Mouse (Mus musculus) limb, embryonic 14.5 days (tissue): Measurements from ENCODE around the gene Ddx47. TPM values are rescaled to one million over a fixed set of nuclear protein-coding genes. Genes with fewer than 3 reads are reported as not detected.

Source experiments
- ATAC-seq: fragments of 200-750 bp; cut with Nextera tagmentation; 2 replicates; pipeline ENCODE4 v1.8.0; 2017; ENCODE audit warnings: low read depth, moderate number of reproducible peaks, moderate TSS enrichment; ENCODE audit not compliant: low FRiP score
- DNase-seq: peaks from one replicate; pipeline ENCODE4 v3.0.0-alpha.2; 2015; ENCODE audit warnings: low spot score
- H3K27ac ChIP-seq: fragments of 300-500 bp; sonication (generic); replicated peaks from 2 replicates; pipeline ENCODE4 v1.5.1; 2014; ENCODE audit warnings: low read depth, mild to moderate bottlenecking, low read length, moderate library complexity, mixed read lengths
- H3K27me3 ChIP-seq: fragments of 300-500 bp; sonication (generic); 2 replicates; pipeline ENCODE4 v1.6.1; 2014; ENCODE audit warnings: low read length, mixed read lengths; ENCODE audit not compliant: control insufficient read depth, insufficient read depth
- H3K36me3 ChIP-seq: fragments of 300-500 bp; sonication (generic); 2 replicates; pipeline ENCODE4 v1.6.1; 2014; ENCODE audit warnings: mild to moderate bottlenecking, low read length, moderate library complexity, mixed read lengths; ENCODE audit not compliant: control insufficient read depth, insufficient read depth
- H3K4me1 ChIP-seq: fragments of 300-500 bp; sonication (generic); 2 replicates; pipeline ENCODE4 v1.6.1; 2014; ENCODE audit warnings: antibody characterized with exemption, low read length, mixed read lengths; ENCODE audit not compliant: control insufficient read depth, insufficient read depth
- H3K4me2 ChIP-seq: fragments of 300-500 bp; sonication (generic); replicated peaks from 2 replicates; pipeline ENCODE4 v1.6.1; 2014; ENCODE audit warnings: low read depth, mild to moderate bottlenecking, low read length, moderate library complexity; ENCODE audit not compliant: severe bottlenecking
- H3K4me3 ChIP-seq: fragments of 300-500 bp; sonication (generic); replicated peaks from 2 replicates; pipeline ENCODE4 v1.5.1; 2014; ENCODE audit warnings: low read length
- H3K9ac ChIP-seq: fragments of 300-500 bp; sonication (generic); 2 replicates; pipeline ENCODE4 v1.6.1; 2014; ENCODE audit warnings: mild to moderate bottlenecking, low read depth, low read length, moderate library complexity; ENCODE audit not compliant: severe bottlenecking
- H3K9me3 ChIP-seq: fragments of 300-500 bp; sonication (generic); 2 replicates; pipeline ENCODE4 v1.6.1; 2016; ENCODE audit warnings: low read length; ENCODE audit not compliant: control insufficient read depth
- POLR2A ChIP-seq: fragments of 200-500 bp; IDR thresholded peaks from 2 replicates; pipeline ENCODE4 v1.8.0; 2012; ENCODE audit warnings: inconsistent platforms, mild to moderate bottlenecking, moderate library complexity, borderline replicate concordance; ENCODE audit not compliant: insufficient read depth, insufficient read length; ENCODE audit errors: extremely low read depth
- WGBS: fragments of 180-500 bp; shearing (Covaris S2); extraction: QIAGEN DNeasy Blood & Tissue Kit; methylation state at CpG from one replicate; pipeline ENCODE4 v1.1.7; 2014; 5-methylcytosine and 5-hydroxymethylcytosine counted together
- polyA plus RNA-seq, 2 experiments: library from polyadenylated mRNA; depleted of rRNA in 1 of 2; stranded (reverse) in 1 of 2; unstranded in 1 of 2; fragments of >200 nt; fragmentation: Nextera tagmentation in 1 of 2; extraction: Ambion mirVana in 1 of 2; gene quantifications; 2 replicates each; pipeline versions ENCODE4 v1.2.1 to v1.2.3; 2012 to 2014

The Ddx47 gene
- polyA plus RNA-seq, 2 experiments, result 97.6 to 104 TPM

DNA sequence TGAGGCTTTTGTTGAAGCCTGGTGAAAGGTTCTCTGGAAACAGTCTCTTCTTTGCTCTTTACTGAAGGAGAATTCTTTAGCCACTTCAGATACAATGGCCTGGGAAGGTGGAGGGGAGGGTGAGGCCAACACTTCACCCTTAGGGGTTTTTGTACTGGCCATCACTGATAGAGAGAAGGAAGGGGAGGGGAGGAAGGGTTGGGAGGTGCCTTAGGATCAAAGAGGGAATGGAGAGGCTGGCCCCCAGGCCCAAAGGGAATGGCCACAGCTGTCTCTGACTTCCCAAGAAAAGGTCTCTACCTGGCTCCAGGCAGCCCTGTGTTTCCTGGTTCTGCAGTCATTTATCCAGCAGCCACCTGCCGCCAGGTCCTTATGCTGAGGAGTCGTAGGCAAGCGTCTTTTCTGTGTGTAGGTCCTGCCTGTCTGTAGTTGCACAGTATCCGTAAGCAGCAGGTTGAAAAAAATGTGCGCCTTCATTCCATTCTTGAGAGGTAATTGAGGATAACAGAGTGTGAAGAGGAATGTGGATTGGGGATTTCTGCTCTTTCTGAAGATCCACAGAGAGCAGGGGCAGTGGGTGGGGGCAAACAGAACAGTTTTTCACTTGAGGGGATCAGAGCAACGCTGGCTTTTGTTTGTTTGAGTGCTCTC is 55.5 kb downstream of the Ddx47 start:
- 40% methylated on average over 6 of the region's 6 CpGs for WGBS
- 0 out of 2 replicates have a peak overlapping the region, but pooled peaks have one; percentile 7 for H3K4me2 ChIP-seq

DNA sequence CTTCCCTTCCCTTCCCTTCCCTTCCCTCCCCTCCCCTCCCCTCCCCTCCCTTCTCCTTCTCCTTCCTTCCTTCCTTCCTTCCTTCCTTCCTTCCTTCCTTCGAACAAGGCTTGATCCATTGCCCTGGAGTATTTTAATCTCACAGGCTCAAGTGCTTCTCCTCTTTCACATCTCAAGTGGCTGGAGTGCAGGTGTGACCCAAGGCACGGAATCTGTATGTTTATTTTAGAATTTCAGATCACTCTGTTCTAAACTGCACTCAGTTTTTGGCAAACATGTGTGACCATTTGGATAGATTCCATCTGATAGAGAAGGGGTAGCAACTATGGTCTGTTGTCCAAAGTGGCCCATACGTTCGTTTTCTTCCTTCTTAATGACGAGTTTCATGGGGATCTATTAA is 56.8 kb downstream of the Ddx47 start:
- no peak for TF ChIP-seq POLR2A
- 64% methylated on average over 5 of the region's 5 CpGs for WGBS
- Histone ChIP-seq H3K27ac (no peak overlapping the region), H3K4me1 (no peaks in the 10 kb centered on the region), H3K27me3 (peaks cover 3% of the 10 kb centered on the region; the same call in 1 of the 2 replicates), H3K9me3 (no peaks in the 10 kb centered on the region), H3K9ac (no peak overlapping the region), H3K36me3 (no peaks in the 10 kb centered on the region), H3K4me3 (no peak overlapping the region), H3K4me2 (no peak overlapping the region)
- DNase-seq, result no peak
- ATAC-seq, result no peak

More for the DNA sequence above, 55.5 kb downstream of the Ddx47 start:
- H3K9ac ChIP-seq, result no peak overlapping the region
- ATAC-seq (no peak), DNase-seq (no peak)
- no peak for TF ChIP-seq POLR2A
- H3K4me1 ChIP-seq, result no peaks in the 10 kb centered on the region
- no peaks in the 10 kb centered on the region for H3K9me3 ChIP-seq
- no peak overlapping the region for H3K4me3 ChIP-seq
- no peak overlapping the region for H3K27ac ChIP-seq
- no peaks in the 10 kb centered on the region for H3K36me3 ChIP-seq
- H3K27me3 ChIP-seq, result peaks cover 3% of the 10 kb centered on the region; the same call in 1 of the 2 replicates

DNA sequence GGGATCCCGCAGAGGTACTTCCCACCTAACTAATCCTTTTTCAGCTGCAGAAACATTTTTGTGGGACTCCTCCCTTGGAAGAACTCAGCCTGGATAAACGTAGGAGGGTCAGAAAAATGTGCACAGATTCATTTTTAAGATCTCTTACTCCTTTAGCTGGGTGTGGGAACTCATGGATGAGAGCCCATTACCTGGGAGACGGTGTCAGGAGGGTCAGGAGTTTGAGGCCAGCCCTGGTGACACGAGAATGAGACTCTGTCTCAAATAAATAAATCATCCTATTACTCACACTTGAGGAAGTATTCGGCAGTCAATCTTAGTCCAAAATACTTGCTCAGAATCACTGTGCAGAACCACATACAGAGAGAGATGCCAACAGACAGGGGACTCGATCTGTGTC is 58.4 kb downstream of the Ddx47 start:
- H3K36me3 ChIP-seq, result no peaks in the 10 kb centered on the region
- no peak overlapping the region for H3K4me2 ChIP-seq
- WGBS, result 72% methylated on average over 6 of the region's 6 CpGs
- no peak for TF ChIP-seq POLR2A
- no peak overlapping the region for H3K27ac ChIP-seq
- H3K9me3 ChIP-seq, result no peaks in the 10 kb centered on the region
- no peak for DNase-seq
- H3K4me1 ChIP-seq, result no peaks in the 10 kb centered on the region
- no peak overlapping the region for H3K4me3 ChIP-seq
- H3K27me3 ChIP-seq, result peaks cover 3% of the 10 kb centered on the region; the same call in 1 of the 2 replicates
- ATAC-seq, result no peak
- H3K9ac ChIP-seq, result no peak overlapping the region

DNA sequence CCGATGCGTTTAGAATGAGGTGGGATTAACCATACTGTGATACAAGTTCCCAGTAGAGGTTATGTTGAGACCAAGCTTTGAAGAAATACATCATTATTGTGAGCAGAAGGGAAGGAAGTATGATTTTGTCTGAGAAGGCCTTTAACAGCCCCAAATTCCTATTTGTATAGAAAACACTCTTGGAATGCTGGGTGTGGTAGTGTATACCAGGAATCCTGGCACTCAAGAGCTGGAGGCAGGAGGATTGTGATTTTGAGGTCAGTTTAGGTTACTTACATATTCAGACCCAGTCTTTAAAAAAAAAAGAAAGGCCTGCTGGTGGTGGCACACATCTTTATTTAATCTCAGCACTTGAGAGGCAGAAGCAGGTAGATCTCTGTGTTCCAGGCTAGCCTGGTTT is 58.9 kb downstream of the Ddx47 start:
- H3K4me3 ChIP-seq, result no peak overlapping the region
- no peak for ATAC-seq
- TF ChIP-seq POLR2A, result no peak
- no peaks in the 10 kb centered on the region for H3K4me1 ChIP-seq
- H3K36me3 ChIP-seq, result no peaks in the 10 kb centered on the region
- no peak overlapping the region for H3K27ac ChIP-seq
- no peaks in the 10 kb centered on the region for H3K9me3 ChIP-seq
- 80% methylated on average over 2 of the region's 2 CpGs for WGBS
- H3K27me3 ChIP-seq, result peaks cover 3% of the 10 kb centered on the region; the same call in 1 of the 2 replicates
- no peak for DNase-seq
- H3K9ac ChIP-seq, result no peak overlapping the region
- no peak overlapping the region for H3K4me2 ChIP-seq

Other genes with a start within 250 kb of the Ddx47 start
- gene Dusp16, start 219.0 kb upstream of the Ddx47 start, polyA plus RNA-seq (2012; rRNA removed), result 19.2 and 20.0 TPM in 2 replicates
- gene Dusp16, start 219.0 kb upstream of the Ddx47 start, polyA plus RNA-seq (2014; fragmentation: Nextera tagmentation; extraction: Ambion mirVana), result 24.6 and 26.2 TPM in 2 replicates
- gene Crebl2, start 181.5 kb upstream of the Ddx47 start, polyA plus RNA-seq (2012; rRNA removed), result 7.5 and 8.1 TPM in 2 replicates
- 2.1 and 3.0 TPM in 2 replicates for gene Crebl2, start 181.5 kb upstream of the Ddx47 start, polyA plus RNA-seq (2014; fragmentation: Nextera tagmentation; extraction: Ambion mirVana)
- 8.9 and 11.5 TPM in 2 replicates for gene Gpr19, start 113.0 kb upstream of the Ddx47 start, polyA plus RNA-seq (2012; rRNA removed)
- gene Gpr19, start 113.0 kb upstream of the Ddx47 start, polyA plus RNA-seq (2014; fragmentation: Nextera tagmentation; extraction: Ambion mirVana), result 7.5 and 7.9 TPM in 2 replicates
- gene Cdkn1b, start 91.2 kb upstream of the Ddx47 start, polyA plus RNA-seq (2012; rRNA removed), result 29.8 and 30.3 TPM in 2 replicates
- gene Cdkn1b, start 91.2 kb upstream of the Ddx47 start, polyA plus RNA-seq (2014; fragmentation: Nextera tagmentation; extraction: Ambion mirVana), result 18.3 and 18.8 TPM in 2 replicates
- 2.7 and 3.4 TPM in 2 replicates for gene Apold1, start 29.9 kb upstream of the Ddx47 start, polyA plus RNA-seq (2012; rRNA removed)
- gene Apold1, start 29.9 kb upstream of the Ddx47 start, polyA plus RNA-seq (2014; fragmentation: Nextera tagmentation; extraction: Ambion mirVana), result 4.8 and 4.9 TPM in 2 replicates
- gene Gprc5a, start 54.0 kb downstream of the Ddx47 start, polyA plus RNA-seq (2012; rRNA removed), result 2.7 and 2.8 TPM in 2 replicates
- gene Gprc5a, start 54.0 kb downstream of the Ddx47 start, polyA plus RNA-seq (2014; fragmentation: Nextera tagmentation; extraction: Ambion mirVana), result 3.8 and 4.7 TPM in 2 replicates
- gene Gprc5d, start 106.7 kb downstream of the Ddx47 start, polyA plus RNA-seq (2012; rRNA removed), result 0.10 and 0.23 TPM in 2 replicates
- 0.19 TPM in 1 of 2 replicates, not detected in the other for gene Gprc5d, start 106.7 kb downstream of the Ddx47 start, polyA plus RNA-seq (2014; fragmentation: Nextera tagmentation; extraction: Ambion mirVana)
- gene Fam234b, start 186.4 kb downstream of the Ddx47 start, polyA plus RNA-seq (2012; rRNA removed), result 26.2 and 31.6 TPM in 2 replicates
- 23.9 and 27.3 TPM in 2 replicates for gene Fam234b, start 186.4 kb downstream of the Ddx47 start, polyA plus RNA-seq (2014; fragmentation: Nextera tagmentation; extraction: Ambion mirVana)
- 16.6 and 23.2 TPM in 2 replicates for gene Hebp1, start 186.4 kb downstream of the Ddx47 start, polyA plus RNA-seq (2012; rRNA removed)
- 5.7 and 5.9 TPM in 2 replicates for gene Hebp1, start 186.4 kb downstream of the Ddx47 start, polyA plus RNA-seq (2014; fragmentation: Nextera tagmentation; extraction: Ambion mirVana)
- gene Gsg1, start 242.7 kb downstream of the Ddx47 start, polyA plus RNA-seq (2012; rRNA removed), result 1.4 and 1.6 TPM in 2 replicates
- gene Gsg1, start 242.7 kb downstream of the Ddx47 start, polyA plus RNA-seq (2014; fragmentation: Nextera tagmentation; extraction: Ambion mirVana), result 1.1 and 2.2 TPM in 2 replicates